Mouse (Mus musculus) bone marrow macrophage, adult 2 months (primary cell): Measurements from ENCODE around the gene Slc23a3.

Experiments
- CTCF ChIP-seq: IDR thresholded peaks from 2 replicates; pipeline ENCODE4 v1.5.1; 2012; ENCODE audit warnings: low read depth, mild to moderate bottlenecking, low read length, moderate library complexity
- POLR2A ChIP-seq: IDR thresholded peaks from 2 replicates; pipeline ENCODE4 v1.6.1; 2012; ENCODE audit warnings: mild to moderate bottlenecking, low read depth, low read length, borderline replicate concordance

GRCm38 (mm10) chr1:75142301-75143261 is 8.9 kb upstream of the Slc23a3 start, which contains the start of the genes Cnppd1 and Retreg2:
- TF ChIP-seq CTCF (no peak), POLR2A (no peak)
